Mouse (Mus musculus): ENCODE results near the gene Psmd9.
"Not testable (repeated sequence)": the region's sequence is repeated elsewhere in the genome, so short reads cannot be mapped to it uniquely, and the experiment has no call there.

- TF ChIP-seq USF1 (IDR thresholded peaks at IDR 0.05; ENCODE audit: low read depth); POLR2AphosphoS2 (IDR thresholded peaks at IDR 0.05; ENCODE audit: insufficient read length, low read depth); POLR2A (IDR thresholded peaks at IDR 0.05; ENCODE audit: insufficient read length, low read depth); MYOD1 (IDR thresholded peaks at IDR 0.05; ENCODE audit: control insufficient read depth in 1 of 3, insufficient read length in 2 of 3, low read depth in 2 of 3); TCF3 (IDR thresholded peaks at IDR 0.05; ENCODE audit: insufficient read length, low read depth); MYOG (IDR thresholded peaks at IDR 0.05; ENCODE audit: control insufficient read depth in 1 of 3, insufficient read depth in 1 of 3, insufficient read length in 2 of 3, low read depth in 2 of 3); REST (IDR thresholded peaks at IDR 0.05; ENCODE audit: insufficient read depth, insufficient read length); SRF (IDR thresholded peaks at IDR 0.05; ENCODE audit: control insufficient read depth, insufficient read length, low read depth); TCF12 (IDR thresholded peaks at IDR 0.05; ENCODE audit: insufficient read depth, poor library complexity, severe bottlenecking); MAX (IDR thresholded peaks at IDR 0.05; ENCODE audit: low read depth): not testable (repeated sequence)
- TF ChIP-seq CEBPB (IDR thresholded peaks at IDR 0.05; ENCODE audit: insufficient read depth, poor library complexity, severe bottlenecking) = 0 out of 2 replicates have a peak, but pooled peaks have one; percentile 15
Measured at GRCm38 (mm10) chr5:123203591-123203990, 34.4 kb downstream of the Psmd9 start.
